Mouse (Mus musculus): ENCODE results near the gene D630039A03Rik. TPM values are rescaled to one million over a fixed set of nuclear protein-coding genes. Genes with fewer than 3 reads are reported as not detected.

D630039A03Rik gene
- polyA plus RNA-seq, 2 experiments from 2014 or later = 14.3 to 17.3 TPM

GRCm38 (mm10) chr4:57886066-57886887 is 29.8 kb downstream of the D630039A03Rik start:
- ATAC-seq = no peak

DNA sequence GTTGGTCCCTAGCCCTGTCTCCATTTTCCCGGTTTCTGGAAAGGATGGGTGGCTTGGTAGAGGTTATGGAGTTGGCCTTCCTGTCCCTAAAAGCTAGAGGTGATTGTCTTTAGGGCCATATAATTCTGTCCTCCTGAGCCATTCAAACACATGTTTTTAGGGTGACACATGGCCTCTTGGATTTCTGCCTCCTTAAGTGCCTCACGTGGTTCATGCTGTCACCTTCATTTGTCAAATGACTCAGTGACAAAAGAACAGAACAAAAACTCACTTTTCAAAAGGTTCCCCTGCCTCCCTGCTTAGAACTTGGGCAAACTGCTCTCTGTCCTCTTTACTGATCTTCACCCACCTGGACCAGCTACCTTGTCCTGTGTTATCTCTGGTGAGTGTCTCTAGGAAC is 30.9 kb downstream of the D630039A03Rik start:
- no peak for ATAC-seq

- ATAC-seq = no peak
These were observed 31.6 kb downstream of the D630039A03Rik start for GRCm38 (mm10) chr4:57884511-57884910.

GRCm38 (mm10) chr4:57883520-57884421 is 32.3 kb downstream of the D630039A03Rik start:
- peak; percentile 44 for ATAC-seq

DNA sequence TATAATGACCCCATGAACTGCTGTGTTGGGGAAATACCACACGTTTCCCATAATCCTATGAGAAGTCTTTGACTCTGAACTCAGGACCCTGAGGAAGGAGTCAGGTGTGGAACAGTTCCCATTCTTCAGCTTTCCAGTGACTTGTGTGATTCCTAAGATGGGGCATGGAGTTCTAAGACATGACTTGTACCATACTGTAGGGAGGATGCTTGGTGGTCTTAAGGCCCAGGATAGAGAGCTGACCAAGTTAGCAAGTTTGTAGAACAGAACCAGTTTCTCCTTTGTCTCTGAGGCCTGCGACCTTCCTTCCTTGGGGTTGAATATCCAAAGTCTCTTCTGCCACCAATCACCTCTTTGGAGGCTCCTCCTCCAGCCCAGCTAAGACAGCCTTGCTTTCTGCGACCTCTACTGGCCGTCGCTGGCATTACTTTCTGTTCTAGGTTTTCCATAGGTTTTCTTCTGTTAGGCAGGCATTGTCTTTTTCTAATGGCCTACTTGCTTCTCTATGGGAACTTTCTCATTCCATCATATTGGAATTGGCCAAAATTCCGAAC is 36.2 kb downstream of the D630039A03Rik start:
- ATAC-seq = peak; percentile 68

- ATAC-seq = no peak
These were observed 37.0 kb downstream of the D630039A03Rik start for GRCm38 (mm10) chr4:57879137-57879536.

- peak; percentile 36 for ATAC-seq
These were observed 48.6 kb downstream of the D630039A03Rik start for GRCm38 (mm10) chr4:57867454-57867853.

GRCm38 (mm10) chr4:57866990-57867389 is 49.1 kb downstream of the D630039A03Rik start:
- no peak for ATAC-seq

GRCm38 (mm10) chr4:57866088-57866487 is 50.0 kb downstream of the D630039A03Rik start:
- no peak for ATAC-seq

DNA sequence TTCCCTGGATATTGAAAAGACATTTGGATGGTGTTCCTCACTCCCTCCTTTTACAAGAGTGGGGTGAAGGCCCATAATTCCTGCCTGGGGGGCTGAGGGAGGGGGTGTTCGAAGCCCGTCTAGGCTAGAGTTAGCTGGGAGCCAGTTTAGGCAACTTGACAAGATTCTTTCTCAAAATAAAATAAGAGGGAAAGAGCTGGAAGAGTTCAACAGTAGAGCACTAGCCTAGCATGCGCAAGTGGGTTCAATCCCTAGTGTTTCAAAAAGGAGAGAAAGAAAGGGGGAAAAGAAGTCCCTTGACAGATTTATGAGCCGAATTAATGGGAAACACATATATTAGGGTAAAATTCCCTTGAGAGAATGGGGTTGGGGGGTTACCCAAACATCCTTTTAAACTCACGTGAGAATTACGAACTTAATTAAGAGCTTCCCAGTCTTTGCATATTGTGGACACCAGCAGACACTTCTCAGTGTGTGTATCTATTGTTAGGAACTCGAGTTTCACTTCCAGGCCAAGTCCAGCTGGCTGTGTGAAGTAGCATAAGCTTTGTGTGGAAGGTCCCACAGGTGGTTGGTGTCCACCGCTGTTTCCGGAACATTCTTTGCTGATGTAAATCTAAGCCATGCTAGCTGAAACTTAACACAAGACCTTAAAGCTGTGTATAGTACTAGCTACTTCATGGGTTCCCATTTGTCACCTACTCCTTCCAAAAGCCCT is 53.7 kb downstream of the D630039A03Rik start:
- ATAC-seq = no peak

GRCm38 (mm10) chr4:57861856-57862255 is 54.2 kb downstream of the D630039A03Rik start:
- no peak for ATAC-seq

DNA sequence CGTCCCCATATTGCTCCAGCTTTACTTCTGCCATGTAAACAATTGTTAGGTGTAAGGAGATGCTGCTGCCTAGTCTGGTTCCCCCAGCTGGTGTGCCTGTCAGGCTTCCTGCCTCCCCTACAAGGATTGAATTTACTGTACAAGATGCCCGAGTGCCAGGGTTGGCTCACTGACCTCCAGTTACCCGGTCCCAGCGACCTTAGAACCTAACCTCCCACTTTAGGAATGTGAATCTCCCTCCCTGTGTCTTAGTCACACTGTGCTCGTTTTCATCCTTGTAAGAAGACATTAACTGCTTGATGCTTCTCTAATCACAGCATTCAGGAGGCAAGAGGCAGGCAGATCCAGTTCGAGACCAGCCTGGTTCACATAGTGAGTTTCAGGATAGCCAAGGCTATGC is 54.9 kb downstream of the D630039A03Rik start:
- no peak for ATAC-seq

GRCm38 (mm10) chr4:57860204-57860611 is 55.9 kb downstream of the D630039A03Rik start:
- no peak for ATAC-seq

Other genes with a start within 250 kb of the D630039A03Rik start
- gene Akap2, start 198.6 kb downstream of the D630039A03Rik start, polyA plus RNA-seq (2017; shearing (Covaris generic)) = 1 to 10 TPM; 3.5 to 5.0 TPM
- 100 to 1,000 TPM; 170 to 200 TPM for gene Txn1, start 40.1 kb upstream of the D630039A03Rik start, polyA plus RNA-seq (2017; shearing (Covaris generic))
- gene Txndc8, start 92.8 kb upstream of the D630039A03Rik start, polyA plus RNA-seq (2017; shearing (Covaris generic)) = not detected

All from activated CD4-positive, CD25-positive, alpha-beta regulatory T cell, adult 4 months (primary cell).